In genomic region chr3:154646638-154647442, GRCm38 (mm10) we compare ENCODE assay signal across 9 mouse cellular contexts. TPM values are rescaled to one million over a fixed set of nuclear protein-coding genes. Genes with fewer than 3 reads are reported as not detected.
DNase-seq lines count a peak whose midpoint lies in the region; ATAC-seq and TF ChIP-seq lines count a peak whose summit lies in the region.
"Had no signal": no experiment of that assay in that cellular context is flagged by ENCODE, and none has a peak within 500 bp of the region (broad histone marks: within the 10 kb centered on the region; RNA-seq: fewer than 3 reads in every experiment).

No protein-coding gene starts in this region.

- H3ac ChIP-seq in C2C12 (ENCODE audit: control insufficient read depth, insufficient read length, low read depth) = peak overlapping the region; percentile 68

- 64% methylated on average over 29 of the region's 29 CpGs for WGBS in hindbrain, embryonic 11.5 days
- 35% methylated on average over 29 of the region's 29 CpGs for WGBS in lung, embryonic 16.5 days
- WGBS in stomach, embryonic 15.5 days = 45% methylated on average over 29 of the region's 29 CpGs

- H3K4me3 ChIP-seq in C2C12 (ENCODE audit: insufficient read depth, poor library complexity, severe bottlenecking) = no peak overlapping the region
- H3K4me3 ChIP-seq in hindbrain, embryonic 11.5 days (ENCODE audit: low read depth, low read length) = no peak overlapping the region
- peak overlapping the region; percentile 39 for H3K4me3 ChIP-seq in lung, embryonic 16.5 days (ENCODE audit: low read length)
- peak overlapping the region; percentile 31 for H3K4me3 ChIP-seq in stomach, embryonic 15.5 days (replicated peaks)

- H3K9me3 ChIP-seq in hindbrain, embryonic 11.5 days (ENCODE audit: control insufficient read depth, low read length) = no peaks in the 10 kb centered on the region
- no peaks in the 10 kb centered on the region for H3K9me3 ChIP-seq in lung, embryonic 16.5 days (ENCODE audit: control insufficient read depth, low read length)
- no peaks in the 10 kb centered on the region for H3K9me3 ChIP-seq in stomach, embryonic 15.5 days

- H3K27ac ChIP-seq in hindbrain, embryonic 11.5 days (ENCODE audit: low read depth, low read length) = no peak overlapping the region
- H3K27ac ChIP-seq in lung, embryonic 16.5 days (ENCODE audit: low read length) = no peak overlapping the region
- no peak overlapping the region for H3K27ac ChIP-seq in stomach, embryonic 15.5 days
- H3K27ac ChIP-seq: macrophage had no signal

- H3K79me3 ChIP-seq in C2C12 (ENCODE audit: low read depth) = no peaks in the 10 kb centered on the region

- DNase-seq in heart, adult 11 months = peak; percentile 88
- no peak for DNase-seq in heart, adult 8-10 months (ENCODE audit: low spot score)
- peak; percentile 5 for DNase-seq in c-Kit-positive CD71-negative TER-119-negative erythroid progenitor cells, embryonic 14.5 days (ENCODE audit: low read depth)
- DNase-seq in hindbrain, embryonic 11.5 days (ENCODE audit: low spot score) = peak; percentile 51
- DNase-seq in adrenal gland, postnatal 25 days = no peak

- TF ChIP-seq CTCF in C2C12 (IDR thresholded peaks at IDR 0.05; ENCODE audit: control insufficient read depth, insufficient read depth, insufficient read length) = no peak

- no peaks in the 10 kb centered on the region for H3K27me3 ChIP-seq in C2C12 (ENCODE audit: control insufficient read depth, insufficient read depth, insufficient read length)
- H3K27me3 ChIP-seq in hindbrain, embryonic 11.5 days (ENCODE audit: control insufficient read depth, insufficient read depth, low read length) = no peaks in the 10 kb centered on the region
- no peaks in the 10 kb centered on the region; the same call in 1 of the 2 replicates for H3K27me3 ChIP-seq in lung, embryonic 16.5 days (ENCODE audit: control insufficient read depth, insufficient read depth, low read depth, low read length)
- H3K27me3 ChIP-seq in stomach, embryonic 15.5 days (replicated peaks) = no peaks in the 10 kb centered on the region

- H3K36me3 ChIP-seq in C2C12 (ENCODE audit: control insufficient read depth, insufficient read depth) = no peaks in the 10 kb centered on the region
- H3K36me3 ChIP-seq in hindbrain, embryonic 11.5 days (ENCODE audit: control insufficient read depth, insufficient read depth, low read length) = no peaks in the 10 kb centered on the region
- H3K36me3 ChIP-seq in lung, embryonic 16.5 days (ENCODE audit: control insufficient read depth, insufficient read depth, low read length) = no peaks in the 10 kb centered on the region
- no peaks in the 10 kb centered on the region for H3K36me3 ChIP-seq in stomach, embryonic 15.5 days

- H3K4me1 ChIP-seq in hindbrain, embryonic 11.5 days (replicated peaks; ENCODE audit: control insufficient read depth, insufficient read depth, low read length) = no peaks in the 10 kb centered on the region
- no peaks in the 10 kb centered on the region for H3K4me1 ChIP-seq in lung, embryonic 16.5 days (replicated peaks; ENCODE audit: control insufficient read depth, insufficient read depth, low read length)
- no peaks in the 10 kb centered on the region for H3K4me1 ChIP-seq in stomach, embryonic 15.5 days

- H3K4me2 ChIP-seq in hindbrain, embryonic 11.5 days (replicated peaks; ENCODE audit: low read depth, low read length) = no peak overlapping the region
- H3K4me2 ChIP-seq in lung, embryonic 16.5 days (ENCODE audit: low read depth, low read length) = peak overlapping the region; percentile 59
- H3K4me2 ChIP-seq in stomach, embryonic 15.5 days = peak overlapping the region; percentile 49

- ATAC-seq in hindbrain, embryonic 11.5 days (ENCODE audit: low FRiP score) = peak; percentile 57
- ATAC-seq in lung, embryonic 16.5 days (ENCODE audit: low read depth) = 0 out of 2 replicates have a peak, but pooled peaks have one; percentile 43
- ATAC-seq in stomach, embryonic 15.5 days (ENCODE audit: insufficient read depth, low FRiP score, low read depth) = no peak

- no peaks in the 10 kb centered on the region for H3K79me2 ChIP-seq in C2C12 (ENCODE audit: control insufficient read depth, insufficient read depth)

- no peak overlapping the region for H3K9ac ChIP-seq in hindbrain, embryonic 11.5 days (ENCODE audit: low read depth, low read length)
- peak overlapping the region; percentile 46 for H3K9ac ChIP-seq in lung, embryonic 16.5 days (ENCODE audit: low read length)
- no peak overlapping the region for H3K9ac ChIP-seq in stomach, embryonic 15.5 days

TF ChIP-seq in C2C12, 6 proteins besides CTCF, POLR2A, EP300 and RAD21:
- TF ChIP-seq MYOG (IDR thresholded peaks at IDR 0.05; ENCODE audit: control insufficient read depth, extremely low read depth, insufficient read length) (no peak), USF1 (IDR thresholded peaks at IDR 0.05; ENCODE audit: low read depth) (no peak), FOSL1 (IDR thresholded peaks at IDR 0.05; ENCODE audit: insufficient read depth, low read length, poor library complexity, severe bottlenecking) (no peak)
TF ChIP-seq in C2C12: peak in this region for 0.

RNA-seq across cellular contexts. Expression of gene Erich3, which starts 16.8 kb away (rescaled TPM):
- total RNA-seq in heart, adult 8-10 months (2022) = under 1 TPM; 0.08 to 0.35 (median 0.20) TPM
- polyA plus RNA-seq in C2C12 (2012; fragmentation: generic; extraction: Trizol) = 0.01 TPM
- 0.29 and 0.54 TPM in 2 replicates for polyA plus RNA-seq in hindbrain, embryonic 11.5 days (2014; fragmentation: Nextera tagmentation; extraction: Ambion mirVana)
- polyA plus RNA-seq in lung, embryonic 16.5 days (2015; fragmentation: Nextera tagmentation; extraction: Ambion mirVana) = 0.23 and 0.25 TPM in 2 replicates
- 0.10 and 0.14 TPM in 2 replicates for polyA plus RNA-seq in stomach, embryonic 15.5 days (2015; fragmentation: Nextera tagmentation; extraction: Ambion mirVana)
- total RNA-seq in adrenal gland, postnatal 25 days (2021) = 0.48 and 0.67 TPM in 2 replicates
- polyA plus RNA-seq: macrophage had no signal

RNA-seq across cellular contexts. Expression of gene Tyw3, which starts 49.9 kb away (rescaled TPM):
- total RNA-seq in heart, adult 8-10 months (2022) = 1 to 10 TPM; 3.3 to 5.0 (median 4.0) TPM
- polyA plus RNA-seq in C2C12 (2012; fragmentation: generic; extraction: Trizol) = 7.3 TPM
- polyA plus RNA-seq in hindbrain, embryonic 11.5 days (2014; fragmentation: Nextera tagmentation; extraction: Ambion mirVana) = 17.1 and 21.6 TPM in 2 replicates
- 12.4 and 16.2 TPM in 2 replicates for polyA plus RNA-seq in lung, embryonic 16.5 days (2015; fragmentation: Nextera tagmentation; extraction: Ambion mirVana)
- polyA plus RNA-seq in stomach, embryonic 15.5 days (2015; fragmentation: Nextera tagmentation; extraction: Ambion mirVana) = 11.1 and 11.5 TPM in 2 replicates
- total RNA-seq in adrenal gland, postnatal 25 days (2021) = 4.8 and 6.1 TPM in 2 replicates

RNA-seq across cellular contexts. Expression of gene Cryz, which starts 50.3 kb away (rescaled TPM):
- 10 to 100 TPM; 14.7 to 20.0 (median 16.6) TPM for total RNA-seq in heart, adult 8-10 months (2022)
- 20.8 TPM for polyA plus RNA-seq in C2C12 (2012; fragmentation: generic; extraction: Trizol)
- polyA plus RNA-seq in hindbrain, embryonic 11.5 days (2014; fragmentation: Nextera tagmentation; extraction: Ambion mirVana) = 18.6 and 18.9 TPM in 2 replicates
- polyA plus RNA-seq in lung, embryonic 16.5 days (2015; fragmentation: Nextera tagmentation; extraction: Ambion mirVana) = 13.3 and 15.8 TPM in 2 replicates
- 15.8 and 18.3 TPM in 2 replicates for polyA plus RNA-seq in stomach, embryonic 15.5 days (2015; fragmentation: Nextera tagmentation; extraction: Ambion mirVana)
- total RNA-seq in adrenal gland, postnatal 25 days (2021) = 10.9 and 18.5 TPM in 2 replicates

Comparison
In these comparisons a context has a peak if more than half of its experiments do, and no peak if none do; other contexts are left out.
1. DNase-seq: peak in heart, adult 11 months (single experiment), c-Kit-positive CD71-negative TER-119-negative erythroid progenitor cells, embryonic 14.5 days (single experiment) and hindbrain, embryonic 11.5 days (single experiment); none in heart, adult 8-10 months (single experiment) and adrenal gland, postnatal 25 days (single experiment).
2. H3K4me3 ChIP-seq: peak in lung, embryonic 16.5 days (single experiment) and stomach, embryonic 15.5 days (single experiment); none in C2C12 (single experiment) and hindbrain, embryonic 11.5 days (single experiment).